Mouse (Mus musculus) intestine, embryonic 16.5 days (tissue): ENCODE data around the gene Usf3. TPM values are rescaled to one million over a fixed set of nuclear protein-coding genes. Genes with fewer than 3 reads are reported as not detected.

Experiments
- ATAC-seq: fragments of 200-750 bp; cut with Nextera tagmentation; 2 replicates; pipeline ENCODE4 v1.8.0; 2017; ENCODE audit warnings: moderate TSS enrichment, moderate library complexity
- H3K27ac ChIP-seq: fragments of 300-500 bp; sonication (generic); 2 replicates; pipeline ENCODE4 v1.5.1; 2014; ENCODE audit warnings: mild to moderate bottlenecking, low read length
- H3K27me3 ChIP-seq: fragments of 300-500 bp; sonication (generic); replicated peaks from 2 replicates; pipeline ENCODE4 v1.6.1; 2014; ENCODE audit warnings: low read length, control low read depth, mixed read lengths; ENCODE audit not compliant: control insufficient read depth, insufficient read depth
- H3K36me3 ChIP-seq: fragments of 300-500 bp; sonication (generic); 2 replicates; pipeline ENCODE4 v1.6.1; 2014; ENCODE audit warnings: low read length, control low read depth; ENCODE audit not compliant: control insufficient read depth, insufficient read depth
- H3K4me1 ChIP-seq: fragments of 300-500 bp; sonication (generic); 2 replicates; pipeline ENCODE4 v1.6.1; 2014; ENCODE audit warnings: low read length, control low read depth, mixed read lengths; ENCODE audit not compliant: control insufficient read depth, insufficient read depth
- H3K4me2 ChIP-seq: fragments of 300-500 bp; sonication (generic); 2 replicates; pipeline ENCODE4 v1.6.1; 2014; ENCODE audit warnings: low read depth, low read length, control low read depth
- H3K4me3 ChIP-seq: fragments of 300-500 bp; sonication (generic); 2 replicates; pipeline ENCODE4 v1.5.1; 2014; ENCODE audit warnings: mild to moderate bottlenecking, low read length
- H3K9ac ChIP-seq: fragments of 300-500 bp; sonication (generic); 2 replicates; pipeline ENCODE4 v1.6.1; 2014; ENCODE audit warnings: low read depth, low read length
- H3K9me3 ChIP-seq: fragments of 300-500 bp; sonication (generic); 2 replicates; pipeline ENCODE4 v1.6.1; 2016; ENCODE audit warnings: low read length, control low read depth; ENCODE audit not compliant: control insufficient read depth
- WGBS: fragments of 180-500 bp; shearing (Covaris S2); extraction: QIAGEN DNeasy Blood & Tissue Kit; methylation state at CpG from one replicate; pipeline ENCODE4 v1.1.7; 2014; 5-methylcytosine and 5-hydroxymethylcytosine counted together
- polyA plus RNA-seq: library from polyadenylated mRNA; unstranded; fragments of >200 nt; fragmentation: Nextera tagmentation; extraction: Ambion mirVana; gene quantifications from 2 replicates; pipeline ENCODE4 v1.2.1, GENCODE M21; 2015

Usf3 gene
- polyA plus RNA-seq, result 2.0 and 2.3 TPM in 2 replicates

DNA sequence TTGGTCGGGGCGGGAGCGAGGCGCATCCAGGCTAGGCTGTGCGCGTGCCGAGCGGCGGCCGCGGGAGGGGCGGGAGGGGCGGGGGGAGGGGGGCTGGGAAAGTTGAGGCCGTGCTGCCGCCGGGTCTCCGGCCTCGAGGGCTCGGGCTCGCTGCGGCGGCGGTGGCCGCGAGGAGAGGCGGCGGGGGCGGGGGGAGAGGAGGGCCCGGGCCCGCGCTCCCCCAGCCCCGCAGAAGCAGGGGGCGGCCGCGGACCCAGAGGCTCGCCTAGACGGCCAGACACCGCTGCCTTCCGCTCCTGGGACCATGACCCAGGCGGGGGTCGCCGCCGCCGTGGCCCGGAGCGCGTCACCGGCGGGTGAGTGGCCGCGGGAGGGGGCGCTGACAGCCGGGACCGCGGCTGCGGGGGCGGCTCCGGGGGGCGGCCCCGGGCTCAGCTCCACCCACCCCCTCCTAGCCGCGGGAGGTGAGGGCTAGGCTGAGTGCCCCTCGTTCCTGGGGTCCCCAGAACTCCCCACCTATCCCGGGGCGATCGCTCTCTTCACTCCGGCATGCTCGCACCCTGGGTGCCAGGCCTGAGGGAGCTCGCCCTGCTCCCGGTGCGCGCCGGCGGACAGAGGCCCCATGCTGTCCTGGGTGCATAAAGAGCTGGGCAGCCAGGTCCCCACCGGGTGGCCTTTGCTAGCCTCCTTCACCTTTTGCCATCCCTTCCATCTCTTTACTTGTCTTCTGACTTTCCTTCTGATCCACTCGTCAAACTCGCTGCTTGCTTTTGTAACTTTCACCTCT is at the start of gene Usf3:
TSS of gene Usf3 (plus strand) at position 92 of the 787 bp plus-strand sequence.
- whole genome bisulfite sequencing, result 1% methylated on average over 56 of the region's 77 CpGs
- no peaks in the 10 kb centered on the region for H3K27me3 ChIP-seq
- H3K4me3 ChIP-seq, result peak within 1 kb of the TSS; percentile 88
- H3K4me2 ChIP-seq, result peak within 1 kb of the TSS; percentile 81
- ATAC-seq, result peak; percentile 62
- no peaks in the 10 kb centered on the region for H3K9me3 ChIP-seq
- H3K36me3 ChIP-seq, result no peaks in the 10 kb centered on the region
- peak within 1 kb of the TSS; percentile 97 for H3K27ac ChIP-seq
- H3K4me1 ChIP-seq, result peaks cover 15% of the 10 kb centered on the region
- peak within 1 kb of the TSS; percentile 97 for H3K9ac ChIP-seq

DNA sequence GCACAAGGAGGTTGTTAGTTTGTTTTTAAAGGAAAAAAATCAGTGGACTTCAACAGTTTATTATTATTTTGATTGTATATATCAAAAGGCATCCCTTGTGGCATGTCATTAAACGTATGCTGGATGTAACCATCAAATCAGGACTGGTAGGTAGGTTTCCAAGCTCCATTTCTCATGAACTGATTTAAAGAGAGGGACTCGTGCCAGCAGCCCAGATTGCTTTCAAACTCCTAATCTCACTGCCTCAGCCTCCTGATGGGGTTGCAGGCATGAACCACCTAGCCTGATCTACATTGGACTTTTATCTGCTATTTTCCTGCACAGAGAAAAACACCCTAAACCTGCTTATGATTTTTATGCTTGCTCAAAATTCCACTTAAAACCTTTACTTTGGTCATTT is 49.3 kb upstream of the Usf3 start:
- Histone ChIP-seq H3K4me3 (no peak overlapping the region), H3K9ac (no peak overlapping the region), H3K4me2 (no peak overlapping the region), H3K9me3 (no peaks in the 10 kb centered on the region), H3K36me3 (no peaks in the 10 kb centered on the region), H3K4me1 (peaks cover 11% of the 10 kb centered on the region; the same call in 1 of the 2 replicates), H3K27me3 (no peaks in the 10 kb centered on the region), H3K27ac (no peak overlapping the region)
- 87% methylated on average over 2 of the region's 2 CpGs for WGBS
- no peak for ATAC-seq

DNA sequence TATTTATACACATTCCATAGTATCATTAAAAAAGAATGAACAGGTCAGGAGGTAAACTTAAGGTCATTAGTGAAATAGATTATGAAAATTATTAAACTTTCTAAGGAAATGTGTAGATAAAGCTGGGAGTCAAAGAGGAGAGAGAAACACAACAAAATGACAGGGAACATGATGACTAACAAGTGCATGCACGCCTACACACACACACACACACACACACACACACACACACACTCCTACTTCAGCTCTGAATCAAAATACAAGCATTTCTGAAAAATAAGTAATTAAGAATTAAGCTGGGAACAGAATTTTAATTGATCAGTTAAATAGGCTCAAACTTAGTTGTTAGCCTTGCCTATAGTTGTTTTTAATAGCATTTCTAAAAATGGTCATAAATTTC is 48.3 kb upstream of the Usf3 start:
- H3K4me3 ChIP-seq, result no peak overlapping the region
- ATAC-seq, result no peak
- peaks cover 11% of the 10 kb centered on the region; the same call in 1 of the 2 replicates for H3K4me1 ChIP-seq
- H3K36me3 ChIP-seq, result no peaks in the 10 kb centered on the region
- H3K9ac ChIP-seq, result no peak overlapping the region
- H3K9me3 ChIP-seq, result no peaks in the 10 kb centered on the region
- H3K27ac ChIP-seq, result no peak overlapping the region
- no peaks in the 10 kb centered on the region for H3K27me3 ChIP-seq
- no peak overlapping the region for H3K4me2 ChIP-seq
- 75% methylated on average over 1 of the region's 1 CpGs for WGBS

DNA sequence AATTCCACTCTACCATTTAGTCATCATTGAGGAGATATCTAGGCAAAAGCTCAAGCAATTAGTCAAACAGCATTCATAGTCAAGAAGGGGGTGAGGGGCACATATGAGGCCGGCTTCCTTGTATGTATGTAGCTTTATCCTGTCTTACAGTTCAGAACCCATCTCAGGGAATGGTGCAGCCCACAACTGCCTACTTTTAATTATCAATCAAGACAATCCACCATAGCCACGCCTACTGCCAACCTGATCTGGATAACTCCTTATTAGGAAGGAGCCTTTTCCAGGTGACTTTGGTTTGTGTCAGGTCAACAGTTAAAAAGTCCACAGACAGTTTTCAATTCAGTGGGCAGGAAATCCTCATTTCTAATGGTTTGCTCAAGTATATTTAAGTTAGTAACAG is 47.6 kb upstream of the Usf3 start:
- Histone ChIP-seq H3K36me3 (no peaks in the 10 kb centered on the region), H3K4me3 (no peak overlapping the region), H3K4me2 (no peak overlapping the region), H3K9ac (no peak overlapping the region), H3K9me3 (no peaks in the 10 kb centered on the region), H3K4me1 (peaks cover 11% of the 10 kb centered on the region; the same call in 1 of the 2 replicates), H3K27ac (no peak overlapping the region), H3K27me3 (no peaks in the 10 kb centered on the region)
- 77% methylated on average over 2 of the region's 2 CpGs for WGBS
- ATAC-seq, result peak; percentile 55; the same call in 1 of the 2 replicates

DNA sequence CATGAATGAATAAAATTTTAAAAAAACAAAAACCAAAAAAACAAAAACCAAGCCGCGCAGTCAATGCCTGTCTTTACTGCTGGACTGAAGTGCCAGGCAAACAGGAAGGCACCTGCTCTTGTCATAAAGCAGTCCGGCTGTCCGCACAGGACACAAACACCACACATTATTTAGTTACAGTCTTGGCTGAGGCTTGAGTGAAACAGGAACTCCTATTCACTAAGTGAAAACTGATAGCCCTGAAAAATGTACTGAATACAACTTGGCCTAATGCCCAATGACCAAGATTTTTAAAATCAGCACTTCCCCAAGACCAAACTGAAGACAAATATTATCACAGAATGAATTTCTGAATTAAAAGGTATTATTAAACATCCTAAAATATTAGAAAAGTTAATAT is 46.6 kb upstream of the Usf3 start:
- no peak for ATAC-seq
- WGBS, result 78% methylated on average over 4 of the region's 4 CpGs

DNA sequence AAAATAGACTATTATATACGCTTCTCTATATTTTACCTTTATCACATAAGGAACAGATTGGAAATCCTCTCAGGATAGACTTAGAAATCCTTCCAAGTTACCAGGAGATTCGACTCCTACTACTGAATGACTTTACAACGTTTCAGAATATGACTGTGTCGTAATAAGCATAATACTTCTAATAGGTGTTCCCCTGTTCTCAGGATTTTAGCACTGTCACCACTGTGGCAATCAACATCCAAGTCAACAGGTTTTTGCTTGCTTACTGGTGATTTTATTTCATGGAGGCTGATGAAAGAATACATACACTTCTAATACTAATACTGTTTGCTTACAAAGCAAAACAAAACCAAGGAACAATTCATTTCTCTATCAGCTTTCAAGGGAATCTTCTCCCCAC is 40.7 kb upstream of the Usf3 start:
- no peak overlapping the region for H3K9ac ChIP-seq
- WGBS, result 74% methylated on average over 4 of the region's 4 CpGs
- no peaks in the 10 kb centered on the region for H3K36me3 ChIP-seq
- ATAC-seq, result no peak
- no peaks in the 10 kb centered on the region for H3K27me3 ChIP-seq
- H3K27ac ChIP-seq, result no peak overlapping the region
- H3K4me2 ChIP-seq, result no peak overlapping the region
- H3K9me3 ChIP-seq, result no peaks in the 10 kb centered on the region
- H3K4me3 ChIP-seq, result no peak overlapping the region
- 0 out of 2 replicates have a peak, but pooled peaks cover 3% of the 10 kb centered on the region for H3K4me1 ChIP-seq

More for the DNA sequence above, 46.6 kb upstream of the Usf3 start:
- Histone ChIP-seq H3K4me1 (peaks cover 11% of the 10 kb centered on the region; the same call in 1 of the 2 replicates), H3K4me2 (no peak overlapping the region), H3K9ac (no peak overlapping the region), H3K27me3 (no peaks in the 10 kb centered on the region), H3K36me3 (no peaks in the 10 kb centered on the region), H3K27ac (no peak overlapping the region), H3K9me3 (no peaks in the 10 kb centered on the region), H3K4me3 (no peak overlapping the region)

DNA sequence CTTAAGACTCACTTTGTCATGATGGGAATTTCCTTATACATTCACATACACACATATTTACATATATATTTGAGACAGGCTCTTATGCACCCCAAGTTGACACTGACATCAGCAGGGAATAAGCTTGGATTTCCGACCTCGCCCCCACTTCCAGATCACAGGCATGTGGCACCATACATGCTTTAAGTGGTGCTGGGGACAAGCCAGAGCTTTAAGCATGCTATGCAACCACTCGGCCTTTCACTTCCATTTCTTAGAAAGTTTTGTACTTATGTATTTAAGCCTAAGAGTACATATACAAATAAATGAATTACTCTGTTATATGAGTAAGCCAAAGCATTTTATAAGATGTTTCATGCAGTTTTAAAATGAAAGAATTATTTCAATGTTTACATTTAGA is 39.9 kb upstream of the Usf3 start:
- H3K9me3 ChIP-seq, result no peaks in the 10 kb centered on the region
- H3K4me1 ChIP-seq, result peaks cover 8% of the 10 kb centered on the region; the same call in 1 of the 2 replicates
- H3K36me3 ChIP-seq, result no peaks in the 10 kb centered on the region
- no peak overlapping the region for H3K27ac ChIP-seq
- H3K4me2 ChIP-seq, result no peak overlapping the region
- ATAC-seq, result no peak
- WGBS, result 69% methylated on average over 3 of the region's 3 CpGs
- H3K27me3 ChIP-seq, result no peaks in the 10 kb centered on the region
- H3K4me3 ChIP-seq, result no peak overlapping the region
- H3K9ac ChIP-seq, result no peak overlapping the region

DNA sequence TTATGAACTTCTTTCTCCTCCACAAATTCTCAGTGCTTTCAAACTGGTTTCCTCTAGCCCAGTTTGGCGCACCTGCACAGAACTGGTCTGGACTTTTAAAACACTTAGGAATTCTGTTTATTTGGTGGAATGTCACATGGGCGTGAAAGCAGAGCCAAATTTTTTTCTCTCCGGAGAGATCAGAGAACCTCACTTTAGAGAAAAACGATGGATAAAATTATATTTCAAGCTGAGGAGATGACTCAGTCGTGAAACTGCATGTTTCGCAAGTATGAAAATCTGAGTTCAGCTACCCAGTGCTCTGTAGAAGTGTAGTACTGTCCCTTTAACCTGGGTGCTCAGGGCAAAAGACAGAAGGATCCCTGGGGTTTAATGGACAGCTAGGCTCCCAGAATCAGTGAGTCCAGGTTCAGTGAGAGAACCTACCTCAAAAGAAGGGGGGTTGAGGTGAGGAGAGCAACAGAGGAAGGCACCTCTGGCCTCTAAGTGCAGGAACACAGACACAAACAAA is 36.5 kb upstream of the Usf3 start:
- no peak overlapping the region for H3K27ac ChIP-seq
- 75% methylated on average over 6 of the region's 6 CpGs for WGBS

DNA sequence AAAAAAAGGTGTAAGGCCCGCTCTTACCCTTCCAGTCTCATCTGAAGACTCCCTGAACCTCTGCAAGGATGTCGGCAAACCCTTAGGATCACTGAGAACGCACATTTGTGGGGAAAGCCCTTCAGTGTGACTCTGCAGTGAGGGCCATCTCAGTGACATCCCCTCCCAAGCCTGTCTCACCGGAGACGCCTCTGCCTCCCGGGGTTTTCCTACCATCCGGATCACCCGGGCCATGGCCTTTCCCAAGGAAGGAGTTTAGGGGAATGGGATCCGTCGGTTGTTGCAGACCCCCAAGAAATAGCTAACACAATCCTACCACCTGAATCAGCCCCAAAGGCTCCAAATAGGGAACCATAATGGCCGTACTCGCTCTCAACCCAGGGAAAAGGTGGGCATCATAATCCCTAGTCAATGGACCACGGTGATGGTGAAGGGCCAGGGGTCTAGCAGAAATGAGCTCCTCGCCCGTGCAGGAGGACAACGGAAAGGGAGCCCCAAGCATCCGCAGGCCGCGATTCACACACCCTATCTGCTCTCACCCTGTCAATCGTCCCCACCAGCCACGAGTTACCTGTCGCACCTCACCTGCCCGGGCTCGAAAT is 34.6 kb upstream of the Usf3 start:
- ATAC-seq, result peak; percentile 5
- Histone ChIP-seq H3K4me3 (peak overlapping the region; percentile 95), H3K9ac (peak overlapping the region; percentile 82), H3K4me1 (peaks cover 8% of the 10 kb centered on the region; the same call in 1 of the 2 replicates), H3K27ac (peak overlapping the region; percentile 98), H3K4me2 (peak overlapping the region; percentile 82), H3K27me3 (no peaks in the 10 kb centered on the region), H3K36me3 (no peaks in the 10 kb centered on the region), H3K9me3 (no peaks in the 10 kb centered on the region)
- 1% methylated on average over 24 of the region's 24 CpGs for WGBS

More for the DNA sequence above, 36.5 kb upstream of the Usf3 start:
- Histone ChIP-seq H3K36me3 (no peaks in the 10 kb centered on the region), H3K27me3 (no peaks in the 10 kb centered on the region), H3K9me3 (no peaks in the 10 kb centered on the region), H3K4me3 (no peak overlapping the region), H3K4me1 (peaks cover 8% of the 10 kb centered on the region; the same call in 1 of the 2 replicates), H3K9ac (no peak overlapping the region), H3K4me2 (no peak overlapping the region)
- ATAC-seq, result no peak
